ENCODE assay signal across 12 mouse cellular contexts in the genomic region with DNA sequence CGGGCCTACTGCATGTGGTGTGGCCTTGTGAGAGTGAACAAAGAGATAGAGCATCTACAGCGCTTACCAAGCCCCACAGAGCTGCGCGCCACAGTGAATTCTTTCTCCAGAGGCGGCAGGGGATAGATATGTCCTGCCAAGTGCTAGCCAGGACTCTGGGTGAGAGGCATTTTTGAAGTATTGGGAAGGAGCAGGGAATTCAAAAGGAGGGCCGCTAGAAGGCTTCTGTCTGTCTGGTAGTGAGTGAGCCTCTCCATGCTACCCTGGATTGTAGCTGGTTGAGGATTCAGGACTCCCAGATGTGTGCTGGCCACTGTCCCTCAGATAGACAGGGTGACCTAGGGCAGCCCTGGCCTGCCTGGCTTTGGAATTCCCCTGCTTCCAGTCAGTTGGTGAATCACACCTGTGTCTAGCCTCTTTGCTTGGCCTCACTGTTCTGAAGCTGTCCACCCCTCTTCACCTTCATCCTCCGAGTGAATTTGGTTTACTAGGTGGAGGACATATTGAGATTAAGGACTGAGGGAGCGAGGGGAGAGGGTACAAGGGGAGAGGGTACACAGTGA. TPM values are rescaled to one million over a fixed set of nuclear protein-coding genes. Genes with fewer than 3 reads are reported as not detected.
DNase-seq lines count a peak whose midpoint lies in the region; ATAC-seq and TF ChIP-seq lines count a peak whose summit lies in the region.
"Had no signal": no experiment of that assay in that cellular context is flagged by ENCODE, and none has a peak within 500 bp of the region (broad histone marks: within the 10 kb centered on the region; RNA-seq: fewer than 3 reads in every experiment).

No protein-coding gene starts in this region.

- peak overlapping the region; percentile 29; the same call in 1 of the 2 replicates for H3K27ac ChIP-seq in kidney, embryonic 15.5 days
- peak overlapping the region; percentile 79 for H3K27ac ChIP-seq in CH12.LX (ENCODE audit: insufficient read depth, low read depth)
- peak overlapping the region; percentile 40 for H3K27ac ChIP-seq in brown adipose tissue, adult 24 weeks (replicated peaks; ENCODE audit: low read depth, low read length)
- peak overlapping the region; percentile 43 for H3K27ac ChIP-seq in liver, embryonic 13.5 days
- H3K27ac ChIP-seq: neural tube, embryonic 12.5 days had no signal

- peaks cover 4% of the 10 kb centered on the region; the same call in 1 of the 2 replicates for H3K79me2 ChIP-seq in CH12.LX (replicated peaks; ENCODE audit: control insufficient read depth, extremely low read depth, insufficient read depth, poor library complexity, severe bottlenecking)

- peak; percentile 12; the same call in 1 of the 2 replicates for TF ChIP-seq EP300 in CH12.LX (IDR thresholded peaks at IDR 0.05; ENCODE audit: low read length)

- peaks cover 5% of the 10 kb centered on the region for H3K36me3 ChIP-seq in kidney, embryonic 15.5 days
- H3K36me3 ChIP-seq in CH12.LX (replicated peaks in 1 of 2; ENCODE audit: control insufficient read depth in 1 of 2, insufficient read depth in 1 of 2, low read length in 1 of 2) = no peaks in the 10 kb centered on the region
- no peaks in the 10 kb centered on the region for H3K36me3 ChIP-seq in liver, embryonic 13.5 days
- H3K36me3 ChIP-seq: neural tube, embryonic 12.5 days had no signal

- no peak for TF ChIP-seq POLR2A in CH12.LX (IDR thresholded peaks at IDR 0.05; ENCODE audit: low read depth, low read length)

- in situ Hi-C loops in CH12.LX (cut with MboI; ENCODE audit: low pct_ligation_motif_present, low pct_unique_long_range_greater_than_20kb, low sequenced_read_pairs) = no loop called here

- DNase-seq in kidney, postnatal 25 days = no peak
- no peak for DNase-seq in CH12.LX (ENCODE audit: extremely low read depth)
- no peak for DNase-seq in liver, embryonic 13.5 days
- no peak for DNase-seq in cerebellum, adult 18-20 months
- DNase-seq in urinary bladder, adult 18-20 months (ENCODE audit: low spot score in 2 of 2) = no peak
- DNase-seq in cerebellum, adult 9-10 months = no peak
- DNase-seq: adrenal gland, adult 2 months; cerebellum, postnatal 14 days; right cerebral cortex, postnatal 25 days had no signal

- WGBS in kidney, embryonic 15.5 days = 79% methylated on average over 8 of the region's 8 CpGs
- 61% methylated on average over 8 of the region's 8 CpGs for WGBS in liver, embryonic 13.5 days (ENCODE audit: insufficient replicate concordance)

- H3K9ac ChIP-seq in kidney, embryonic 15.5 days = no peak overlapping the region
- H3K9ac ChIP-seq in CH12.LX (ENCODE audit: insufficient read depth, low read depth) = peak overlapping the region; percentile 66
- no peak overlapping the region for H3K9ac ChIP-seq in liver, embryonic 13.5 days
- H3K9ac ChIP-seq: neural tube, embryonic 12.5 days had no signal

- dilution Hi-C loops in CH12.LX (cut with MboI; ENCODE audit: extremely low pct_ligation_motif_present, extremely low pct_unique_long_range_greater_than_20kb, low sequenced_read_pairs) = no loop called here

- H3K9me3 ChIP-seq in kidney, embryonic 15.5 days (replicated peaks) = no peaks in the 10 kb centered on the region
- H3K9me3 ChIP-seq in CH12.LX (replicated peaks; ENCODE audit: low read length) = peaks cover 2% of the 10 kb centered on the region
- no peaks in the 10 kb centered on the region for H3K9me3 ChIP-seq in liver, embryonic 13.5 days (replicated peaks)
- H3K9me3 ChIP-seq: neural tube, embryonic 12.5 days had no signal

- no peaks in the 10 kb centered on the region for H3K27me3 ChIP-seq in kidney, embryonic 15.5 days
- peaks cover 45% of the 10 kb centered on the region for H3K27me3 ChIP-seq in CH12.LX (replicated peaks)
- peaks cover 61% of the 10 kb centered on the region for H3K27me3 ChIP-seq in liver, embryonic 13.5 days

- ATAC-seq in kidney, embryonic 15.5 days (replicated peaks; ENCODE audit: low FRiP score) = no peak
- ATAC-seq in liver, embryonic 13.5 days (ENCODE audit: low read depth) = no peak

- H3K4me2 ChIP-seq in kidney, embryonic 15.5 days = peak overlapping the region; percentile 93
- peak overlapping the region; percentile 95 for H3K4me2 ChIP-seq in CH12.LX (ENCODE audit: insufficient read depth, low read depth, poor library complexity, severe bottlenecking)
- peak overlapping the region; percentile 64 for H3K4me2 ChIP-seq in liver, embryonic 13.5 days
- H3K4me2 ChIP-seq: neural tube, embryonic 12.5 days had no signal

- H3K4me3 ChIP-seq in kidney, embryonic 15.5 days (replicated peaks) = 0 out of 2 replicates have a peak overlapping the region, but pooled peaks have one; percentile 87
- peak overlapping the region in 1 of 3 experiments; percentile 17 for H3K4me3 ChIP-seq in CH12.LX (replicated peaks in 1 of 3; ENCODE audit: low read depth in 2 of 3, low read length in 2 of 3, poor library complexity in 1 of 3)
- H3K4me3 ChIP-seq in brown adipose tissue, adult 24 weeks (ENCODE audit: insufficient read depth, low read depth, low read length) = peak overlapping the region; percentile 20
- no peak overlapping the region for H3K4me3 ChIP-seq in liver, embryonic 13.5 days (replicated peaks)
- H3K4me3 ChIP-seq: neural tube, embryonic 12.5 days had no signal

- TF ChIP-seq CTCF in CH12.LX (conservative IDR thresholded peaks at IDR 0.05 in 1 of 2, IDR thresholded peaks at IDR 0.05 in 1 of 2; ENCODE audit: low read depth in 2 of 2, low read length in 2 of 2) = no peak

- no peak for TF ChIP-seq RAD21 in CH12.LX (IDR thresholded peaks at IDR 0.05; ENCODE audit: low read depth, low read length)

- H3K4me1 ChIP-seq in kidney, embryonic 15.5 days = peaks cover 72% of the 10 kb centered on the region
- peaks cover 11 to 42% of the 10 kb centered on the region in 2 experiments for H3K4me1 ChIP-seq in CH12.LX (ENCODE audit: control insufficient read depth in 1 of 2, insufficient read depth in 2 of 2)
- H3K4me1 ChIP-seq in brown adipose tissue, adult 24 weeks (ENCODE audit: control insufficient read depth, insufficient read depth, insufficient read length, low read length) = peaks cover 22% of the 10 kb centered on the region
- H3K4me1 ChIP-seq in liver, embryonic 13.5 days (replicated peaks) = peaks cover 61% of the 10 kb centered on the region

TF ChIP-seq in CH12.LX, 34 proteins besides CTCF, POLR2A, EP300 and RAD21:
- TF ChIP-seq JUN (IDR thresholded peaks at IDR 0.05; ENCODE audit: insufficient read depth, low read depth, low read length) = no peak
- TF ChIP-seq TCF12 (IDR thresholded peaks at IDR 0.05; ENCODE audit: low read depth, low read length) = peak; percentile 58; the same call in 1 of the 2 replicates
- no peak for TF ChIP-seq MEF2A (IDR thresholded peaks at IDR 0.05; ENCODE audit: borderline replicate concordance, low read depth, low read length)
- no peak for TF ChIP-seq UBTF (IDR thresholded peaks at IDR 0.05; ENCODE audit: low read depth, low read length)
- TF ChIP-seq USF1 (IDR thresholded peaks at IDR 0.05; ENCODE audit: low read depth, low read length) = no peak
TF ChIP-seq in CH12.LX: peak in this region for 1.

RNA-seq across cellular contexts. Expression of gene Plekhg3, which starts 6.0 kb away (rescaled TPM):
- polyA plus RNA-seq in kidney, embryonic 15.5 days (2015; fragmentation: Nextera tagmentation; extraction: Ambion mirVana) = 18.2 and 18.8 TPM in 2 replicates
- 4.1 and 6.1 TPM in 2 replicates for total RNA-seq in CH12.LX (2012; rRNA removed)
- total RNA-seq in CH12.LX (2014; rRNA removed) = 0.04 and 0.16 TPM in 2 replicates
- polyA plus RNA-seq in CH12.LX (2012; ENCODE audit: insufficient read length, low read depth) = 0.27 and 0.37 TPM in 2 replicates
- 6.3 and 6.5 TPM in 2 replicates for polyA plus RNA-seq in brown adipose tissue, adult 24 weeks (2012; ENCODE audit: insufficient read depth, insufficient read length, missing spikeins)
- polyA plus RNA-seq in liver, embryonic 13.5 days (2015; fragmentation: Nextera tagmentation; extraction: Ambion mirVana) = 1.7 and 1.9 TPM in 2 replicates

Comparison
In these comparisons a context has a peak if more than half of its experiments do, and no peak if none do; other contexts are left out.
1. H3K27ac ChIP-seq: peak in every context shown above with its lines; median percentile 79 in CH12.LX; 43 in liver, embryonic 13.5 days; 40 in brown adipose tissue, adult 24 weeks; 29 in kidney, embryonic 15.5 days.